Comparison of ENCODE assay signal across 10 mouse cellular contexts in genomic region chr3:14889716-14890409, GRCm38 (mm10). TPM values are rescaled to one million over a fixed set of nuclear protein-coding genes. Genes with fewer than 3 reads are reported as not detected.
DNase-seq lines count a peak whose midpoint lies in the region; ATAC-seq and TF ChIP-seq lines count a peak whose summit lies in the region.
"Had no signal": no experiment of that assay in that cellular context is flagged by ENCODE, and none has a peak within 500 bp of the region (broad histone marks: within the 10 kb centered on the region; RNA-seq: fewer than 3 reads in every experiment).

No protein-coding gene starts in this region.

- H3K9me3 ChIP-seq in forebrain, embryonic 10.5 days = no peaks in the 10 kb centered on the region
- no peaks in the 10 kb centered on the region for H3K9me3 ChIP-seq in forebrain, embryonic 12.5 days
- no peaks in the 10 kb centered on the region for H3K9me3 ChIP-seq in forebrain, postnatal 0 days (ENCODE audit: low read length)

- peaks cover 25% of the 10 kb centered on the region for H3K4me1 ChIP-seq in forebrain, embryonic 10.5 days
- 0 out of 2 replicates have a peak, but pooled peaks cover 3% of the 10 kb centered on the region for H3K4me1 ChIP-seq in forebrain, embryonic 12.5 days
- H3K4me1 ChIP-seq in forebrain, postnatal 0 days (ENCODE audit: insufficient read depth) = no peaks in the 10 kb centered on the region

- TF ChIP-seq CTCF in forebrain, postnatal 0 days (IDR thresholded peaks at IDR 0.05; ENCODE audit: low read depth) = no peak

- ATAC-seq in forebrain, embryonic 12.5 days (ENCODE audit: low FRiP score) = no peak
- no peak for ATAC-seq in forebrain, postnatal 0 days
- peak; percentile 25 for ATAC-seq in megakaryocyte-erythroid progenitor cell, adult 5-6 weeks (replicated peaks; ENCODE audit: low FRiP score, low TSS enrichment, poor library complexity, severe bottlenecking)

- H3K36me3 ChIP-seq in forebrain, embryonic 10.5 days (replicated peaks) = no peaks in the 10 kb centered on the region
- no peaks in the 10 kb centered on the region for H3K36me3 ChIP-seq in forebrain, embryonic 12.5 days (replicated peaks)
- H3K36me3 ChIP-seq in forebrain, postnatal 0 days (ENCODE audit: insufficient read depth) = no peaks in the 10 kb centered on the region

- peak overlapping the region; percentile 22 for H3K4me3 ChIP-seq in forebrain, embryonic 10.5 days
- no peak overlapping the region for H3K4me3 ChIP-seq in forebrain, embryonic 12.5 days (replicated peaks)
- H3K4me3 ChIP-seq in forebrain, postnatal 0 days (ENCODE audit: low read depth, low read length) = no peak overlapping the region

- H3K9ac ChIP-seq in forebrain, embryonic 12.5 days = no peak overlapping the region
- H3K9ac ChIP-seq in forebrain, postnatal 0 days = no peak overlapping the region

- WGBS in forebrain, embryonic 10.5 days = 30% methylated on average over 4 of the region's 4 CpGs
- 42% methylated on average over 4 of the region's 4 CpGs for WGBS in forebrain, embryonic 12.5 days
- 48% methylated on average over 4 of the region's 4 CpGs for WGBS in forebrain, postnatal 0 days

- no peak for DNase-seq in forebrain, embryonic 10.5 days (ENCODE audit: extremely low spot score, low spot score)
- peak; percentile 35 to 49 for DNase-seq in kidney, postnatal 36 days
- DNase-seq in kidney, postnatal 14 days = no peak
- no peak for DNase-seq in forebrain, postnatal 0 days
- DNase-seq in thymus, postnatal 36 days = no peak
- no peak for DNase-seq in cerebellum, adult 11-12 months
- DNase-seq: layer of hippocampus, postnatal 36 days; right cerebral cortex, adult 18-20 months had no signal

- H3K27me3 ChIP-seq in forebrain, embryonic 10.5 days (ENCODE audit: poor library complexity, severe bottlenecking) = peaks cover 22% of the 10 kb centered on the region
- H3K27me3 ChIP-seq in forebrain, embryonic 12.5 days = peaks cover 13% of the 10 kb centered on the region
- no peaks in the 10 kb centered on the region for H3K27me3 ChIP-seq in forebrain, postnatal 0 days (ENCODE audit: insufficient read depth, low read length)

- peak overlapping the region; percentile 53; the same call in 1 of the 2 replicates for H3K27ac ChIP-seq in forebrain, embryonic 10.5 days
- H3K27ac ChIP-seq in forebrain, embryonic 12.5 days = no peak overlapping the region
- peak overlapping the region; percentile 23; the same call in 1 of the 2 replicates for H3K27ac ChIP-seq in forebrain, postnatal 0 days (ENCODE audit: low read depth, low read length)

- no peak overlapping the region for H3K4me2 ChIP-seq in forebrain, embryonic 12.5 days
- no peak overlapping the region for H3K4me2 ChIP-seq in forebrain, postnatal 0 days (ENCODE audit: low read depth)

RNA-seq across cellular contexts. Expression of gene Car2, which starts 3.8 kb away (rescaled TPM):
- 88.4 and 120 TPM in 2 replicates for polyA plus RNA-seq in forebrain, embryonic 10.5 days (2016; fragmentation: Nextera tagmentation; extraction: Ambion mirVana)
- polyA plus RNA-seq in forebrain, embryonic 12.5 days (2016; fragmentation: Nextera tagmentation; extraction: Ambion mirVana) = 40.2 and 50.7 TPM in 2 replicates
- 17.8 and 43.3 TPM in 2 replicates for total RNA-seq in forebrain, postnatal 0 days (2014; rRNA removed)
- polyA plus RNA-seq in forebrain, postnatal 0 days (2015; fragmentation: Nextera tagmentation; extraction: Ambion mirVana) = 27.8 and 35.5 TPM in 2 replicates
- 2,184 and 2,475 TPM in 2 replicates for total RNA-seq in megakaryocyte-erythroid progenitor cell, adult 5-6 weeks (2014; fragmentation: Nextera tagmentation)
- 1,680 and 1,983 TPM in 2 replicates for total RNA-seq in megakaryocyte-erythroid progenitor cell, adult 5-6 weeks (2017)

RNA-seq across cellular contexts. Expression of gene Car3, which starts 26.6 kb away (rescaled TPM):
- 2.2 and 3.4 TPM in 2 replicates for polyA plus RNA-seq in forebrain, embryonic 10.5 days (2016; fragmentation: Nextera tagmentation; extraction: Ambion mirVana)
- 1.3 and 2.3 TPM in 2 replicates for polyA plus RNA-seq in forebrain, embryonic 12.5 days (2016; fragmentation: Nextera tagmentation; extraction: Ambion mirVana)
- total RNA-seq in forebrain, postnatal 0 days (2014; rRNA removed) = 1.8 and 2.0 TPM in 2 replicates
- polyA plus RNA-seq in forebrain, postnatal 0 days (2015; fragmentation: Nextera tagmentation; extraction: Ambion mirVana) = 2.6 and 2.8 TPM in 2 replicates
- 4.6 and 5.3 TPM in 2 replicates for total RNA-seq in megakaryocyte-erythroid progenitor cell, adult 5-6 weeks (2014; fragmentation: Nextera tagmentation)
- total RNA-seq in megakaryocyte-erythroid progenitor cell, adult 5-6 weeks (2017) = 4.3 and 10.5 TPM in 2 replicates

Comparison
In these comparisons a context has a peak if more than half of its experiments do, and no peak if none do; other contexts are left out.
1. DNase-seq: peak in kidney, postnatal 36 days (2 of 2); none in forebrain, embryonic 10.5 days (single experiment), kidney, postnatal 14 days (single experiment), forebrain, postnatal 0 days (single experiment), thymus, postnatal 36 days (0 of 2) and cerebellum, adult 11-12 months (single experiment).